Mouse (Mus musculus) intestine, postnatal 0 days (tissue): ENCODE data around the gene Smarce1. TPM values are rescaled to one million over a fixed set of nuclear protein-coding genes. Genes with fewer than 3 reads are reported as not detected.
"Not testable (repeated sequence)": the region's sequence is repeated elsewhere in the genome, so short reads cannot be mapped to it uniquely, and the experiment has no call there.

Experiments used
- ATAC-seq: fragments of 200-750 bp; cut with Nextera tagmentation; 2 replicates; pipeline ENCODE4 v1.8.0; 2017; ENCODE audit warnings: mild to moderate bottlenecking, moderate TSS enrichment, moderate library complexity
- H3K27ac ChIP-seq: fragments of 300-500 bp; sonication (generic); 2 replicates; pipeline ENCODE4 v1.5.1; 2014; ENCODE audit warnings: mild to moderate bottlenecking, low read depth, low read length, moderate library complexity
- H3K27me3 ChIP-seq: fragments of 300-500 bp; sonication (generic); replicated peaks from 2 replicates; pipeline ENCODE4 v1.6.1; 2014; ENCODE audit warnings: low read length, mixed read lengths; ENCODE audit not compliant: control insufficient read depth, insufficient read depth
- H3K36me3 ChIP-seq: fragments of 300-500 bp; sonication (generic); 2 replicates; pipeline ENCODE4 v1.6.1; 2014; ENCODE audit warnings: mild to moderate bottlenecking, moderate library complexity; ENCODE audit not compliant: control insufficient read depth, insufficient read depth
- H3K4me1 ChIP-seq: fragments of 300-500 bp; sonication (generic); replicated peaks from 2 replicates; pipeline ENCODE4 v1.6.1; 2014; ENCODE audit warnings: antibody characterized with exemption, low read length, mixed read lengths; ENCODE audit not compliant: control insufficient read depth, insufficient read depth
- H3K4me2 ChIP-seq: fragments of 300-500 bp; sonication (generic); replicated peaks from 2 replicates; pipeline ENCODE4 v1.6.1; 2014; ENCODE audit warnings: low read depth, mild to moderate bottlenecking, moderate library complexity
- H3K4me3 ChIP-seq: fragments of 300-500 bp; sonication (generic); 2 replicates; pipeline ENCODE4 v1.5.1; 2014; ENCODE audit warnings: low read depth, low read length
- H3K9ac ChIP-seq: fragments of 300-500 bp; sonication (generic); 2 replicates; pipeline ENCODE4 v1.6.1; 2014; ENCODE audit warnings: mild to moderate bottlenecking, low read depth, low read length
- H3K9me3 ChIP-seq: fragments of 300-500 bp; sonication (generic); 2 replicates; pipeline ENCODE4 v1.6.1; 2016; ENCODE audit warnings: mixed run types; ENCODE audit not compliant: control insufficient read depth
- CTCF ChIP-seq: sonication (generic); IDR thresholded peaks from 2 replicates; pipeline ENCODE4 v1.5.1; 2016; ENCODE audit warnings: low read depth, mild to moderate bottlenecking, control low read depth, antibody characterized with exemption, moderate library complexity
- WGBS: fragments of 180-500 bp; shearing (Covaris S2); extraction: QIAGEN DNeasy Blood & Tissue Kit; methylation state at CpG from one replicate; pipeline ENCODE4 v1.1.7; 2014; 5-methylcytosine and 5-hydroxymethylcytosine counted together
- polyA plus RNA-seq: library from polyadenylated mRNA; unstranded; fragments of >200 nt; fragmentation: Nextera tagmentation; extraction: Ambion mirVana; gene quantifications from 2 replicates; pipeline ENCODE4 v1.2.1, GENCODE M21; 2015

Gene Smarce1
- polyA plus RNA-seq, 1 experiment from 2014 or later = 73.1 TPM

DNA sequence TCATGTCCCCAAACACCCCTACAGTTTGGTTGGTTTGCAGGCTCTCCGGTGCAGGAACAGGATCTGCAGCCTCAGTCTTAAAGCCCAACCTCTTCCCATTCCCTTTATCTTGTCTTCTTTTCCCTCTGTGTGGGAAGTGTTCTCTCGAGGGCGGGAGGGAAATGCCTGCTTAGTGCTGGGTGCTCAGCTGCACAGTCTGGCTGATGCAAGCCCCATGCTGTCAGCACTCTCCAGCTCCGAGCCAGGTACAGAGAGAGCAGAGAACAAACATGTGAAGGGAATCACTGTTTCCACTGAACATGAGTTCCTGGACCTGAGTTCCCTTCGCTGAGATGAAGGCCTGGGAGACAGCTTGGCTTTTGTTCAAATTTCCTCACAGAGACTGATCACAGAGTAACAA is 19.4 kb upstream of the Smarce1 start:
- no peaks in the 10 kb centered on the region for H3K27me3 ChIP-seq

DNA sequence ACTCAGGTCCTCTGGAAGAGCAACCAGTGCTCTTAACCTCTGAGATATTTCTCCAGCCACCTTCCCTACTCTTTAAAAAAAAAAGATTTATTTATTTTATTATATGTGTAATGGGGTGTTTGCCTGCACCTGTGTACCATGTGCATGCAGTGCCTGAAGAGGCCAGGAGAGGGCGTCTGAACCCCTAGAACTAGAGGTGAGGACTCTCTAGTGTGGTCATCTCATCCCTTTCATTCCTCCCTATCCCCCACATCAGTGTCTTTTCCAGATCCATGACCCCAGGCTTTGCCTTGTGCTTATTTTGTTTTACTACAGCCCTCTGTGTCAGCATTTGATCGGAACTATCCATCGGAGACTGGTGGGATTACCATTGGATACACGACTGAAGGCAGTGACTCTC is 18.3 kb upstream of the Smarce1 start:
- WGBS = 59% methylated on average over 4 of the region's 4 CpGs
- peak; percentile 67 for TF ChIP-seq CTCF
- Histone ChIP-seq H3K9ac (no peak overlapping the region), H3K36me3 (no peaks in the 10 kb centered on the region), H3K27me3 (no peaks in the 10 kb centered on the region), H3K4me3 (no peak overlapping the region), H3K27ac (no peak overlapping the region), H3K4me1 (no peaks in the 10 kb centered on the region), H3K9me3 (no peaks in the 10 kb centered on the region), H3K4me2 (no peak overlapping the region)
- no peak for ATAC-seq

More for the DNA sequence above, 19.4 kb upstream of the Smarce1 start:
- no peak for ATAC-seq
- Histone ChIP-seq H3K4me1 (no peaks in the 10 kb centered on the region), H3K4me3 (no peak overlapping the region), H3K9me3 (no peaks in the 10 kb centered on the region), H3K27ac (no peak overlapping the region), H3K36me3 (no peaks in the 10 kb centered on the region), H3K4me2 (no peak overlapping the region), H3K9ac (no peak overlapping the region)
- WGBS = 52% methylated on average over 5 of the region's 5 CpGs
- TF ChIP-seq CTCF = no peak

DNA sequence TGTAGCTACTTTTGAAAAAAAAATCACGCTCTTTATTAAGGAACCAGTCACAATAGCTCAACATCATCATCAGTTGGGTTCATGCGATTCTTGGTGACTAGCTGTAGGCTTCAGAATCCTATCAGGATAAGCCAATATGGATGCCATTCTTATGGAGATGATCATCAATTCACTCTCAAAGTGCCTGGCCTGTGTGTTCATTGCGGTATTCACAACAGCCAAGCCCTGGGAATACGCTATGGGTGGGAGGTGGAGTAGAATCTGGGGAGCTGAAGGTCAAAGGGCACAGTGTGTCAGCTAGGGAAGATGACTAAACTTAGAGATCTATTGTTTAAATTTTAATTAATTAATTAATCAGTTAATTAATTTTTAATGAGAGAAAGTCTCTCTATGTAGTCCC is 17.1 kb upstream of the Smarce1 start:
- H3K36me3 ChIP-seq = no peaks in the 10 kb centered on the region
- H3K9ac ChIP-seq = no peak overlapping the region
- no peak overlapping the region for H3K4me3 ChIP-seq
- no peaks in the 10 kb centered on the region for H3K27me3 ChIP-seq
- H3K27ac ChIP-seq = no peak overlapping the region
- no peak for TF ChIP-seq CTCF
- H3K4me1 ChIP-seq = no peaks in the 10 kb centered on the region
- no peaks in the 10 kb centered on the region for H3K9me3 ChIP-seq
- no peak overlapping the region for H3K4me2 ChIP-seq
- ATAC-seq = no peak
- whole genome bisulfite sequencing = 90% methylated on average over 4 of the region's 4 CpGs

DNA sequence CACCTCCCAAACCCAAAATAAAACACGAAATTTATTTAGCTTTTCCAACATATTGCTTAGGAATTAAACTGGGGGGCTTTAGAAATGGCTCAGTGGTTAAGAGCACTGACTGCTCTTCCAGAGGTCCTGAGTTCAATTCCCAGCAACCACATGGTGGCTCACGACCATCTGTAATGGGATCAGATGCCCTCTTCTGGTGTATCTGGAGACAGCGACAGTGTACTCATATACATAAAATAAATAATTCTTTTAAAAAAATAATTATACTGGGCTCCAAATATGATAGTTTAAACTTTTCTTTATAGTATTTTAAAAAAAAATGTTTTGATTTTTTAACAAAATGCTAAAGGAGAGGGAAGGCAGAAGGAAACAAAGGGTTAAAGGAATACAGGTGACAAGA is 13.7 kb upstream of the Smarce1 start:
- TF ChIP-seq CTCF = peak; percentile 15; the same call in 1 of the 2 replicates
- not testable (repeated sequence) for H3K4me2 ChIP-seq

DNA sequence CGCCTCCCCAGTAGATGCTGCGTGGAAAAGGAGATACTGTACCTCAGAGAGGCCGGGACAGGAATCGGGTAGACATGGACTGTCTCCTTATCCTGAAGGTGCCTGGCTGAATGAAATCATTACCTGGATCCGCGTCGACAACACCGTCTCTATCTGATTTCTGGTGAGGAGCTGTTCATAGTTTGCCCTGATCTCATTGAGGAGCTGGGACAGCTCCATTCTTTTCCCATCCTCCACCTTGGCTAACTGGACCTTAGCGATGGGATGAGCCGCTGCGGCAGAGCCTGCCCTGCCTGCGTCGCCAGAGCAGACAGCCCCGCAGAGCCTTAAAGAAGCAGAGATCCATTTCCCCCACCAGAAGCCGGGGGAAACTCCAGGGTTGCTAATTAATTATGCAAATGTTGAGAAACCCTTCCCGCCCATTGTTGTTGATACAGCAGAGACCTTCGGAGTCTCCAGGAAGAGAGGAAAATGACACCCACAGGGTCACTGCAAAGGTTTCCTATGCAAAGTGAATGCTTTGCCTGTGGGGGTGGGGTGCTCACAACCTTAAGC is 13.1 kb upstream of the Smarce1 start, which contains the start of gene Krt222:
Krt222 (minus strand) TSS at position 266 of the 555 bp plus-strand sequence.
- no peaks in the 10 kb centered on the region for H3K4me1 ChIP-seq
- H3K9ac ChIP-seq = 0 out of 2 replicates have a peak within 1 kb of the TSS, but pooled peaks have one; percentile 17
- no peaks in the 10 kb centered on the region for H3K27me3 ChIP-seq
- ATAC-seq = no peak
- no peaks in the 10 kb centered on the region for H3K36me3 ChIP-seq
- WGBS = 4% methylated on average over 17 of the region's 17 CpGs
- H3K9me3 ChIP-seq = no peaks in the 10 kb centered on the region
- no peak within 1 kb of the TSS for H3K27ac ChIP-seq
- peak within 1 kb of the TSS; percentile 71 for H3K4me2 ChIP-seq
- peak within 1 kb of the TSS; percentile 39 for H3K4me3 ChIP-seq
- TF ChIP-seq CTCF = no peak

More for the DNA sequence above, 13.7 kb upstream of the Smarce1 start:
- ATAC-seq, H3K9me3 ChIP-seq, H3K36me3 ChIP-seq, H3K27me3 ChIP-seq, H3K27ac ChIP-seq, H3K4me1 ChIP-seq, H3K4me3 ChIP-seq, H3K9ac ChIP-seq: not testable (repeated sequence)
- 54% methylated on average over 3 of the region's 3 CpGs for WGBS

DNA sequence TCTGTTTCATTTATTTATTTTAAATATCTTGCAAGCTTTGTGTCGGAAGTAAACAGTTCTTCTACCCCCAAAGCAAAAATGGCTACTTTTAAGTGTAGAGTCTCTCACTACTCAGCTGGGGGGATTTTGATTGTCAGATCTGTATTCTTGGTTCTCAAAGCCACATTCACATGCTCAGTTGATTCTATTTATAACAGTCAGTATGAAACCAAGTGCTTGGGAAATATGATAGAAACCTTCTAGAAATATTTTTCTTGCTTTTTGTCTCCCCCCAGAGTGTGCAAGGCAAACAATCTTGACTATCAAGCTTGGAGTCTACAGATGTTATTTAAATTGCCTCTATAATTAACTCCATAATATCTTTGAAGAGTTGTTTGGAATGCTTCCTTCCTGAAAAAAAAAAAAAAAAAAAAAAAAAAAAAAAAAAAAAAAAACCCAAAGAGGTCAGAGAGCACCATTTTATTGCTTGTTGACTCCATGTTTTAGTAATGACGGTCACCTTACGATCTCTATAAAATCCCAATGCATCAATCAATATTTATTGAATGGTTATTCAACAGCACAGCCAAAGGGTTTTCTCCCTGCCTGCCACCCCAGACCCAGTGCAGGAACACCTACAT is 12.5 kb upstream of the Smarce1 start:
- H3K9me3 ChIP-seq = no peaks in the 10 kb centered on the region
- H3K27me3 ChIP-seq = no peaks in the 10 kb centered on the region
- TF ChIP-seq CTCF = no peak
- no peaks in the 10 kb centered on the region for H3K4me1 ChIP-seq
- no peak for ATAC-seq
- H3K36me3 ChIP-seq = no peaks in the 10 kb centered on the region
- no peak overlapping the region for H3K9ac ChIP-seq
- peak overlapping the region; percentile 71 for H3K4me2 ChIP-seq
- peak overlapping the region; percentile 39 for H3K4me3 ChIP-seq
- no peak overlapping the region for H3K27ac ChIP-seq
- WGBS = 32% methylated on average over 3 of the region's 3 CpGs
